In genomic region chr6:120146676-120147075, GRCm38 (mm10) we compare ENCODE assay signal across 21 mouse cellular contexts. TPM values are rescaled to one million over a fixed set of nuclear protein-coding genes. Genes with fewer than 3 reads are reported as not detected.
DNase-seq lines count a peak whose midpoint lies in the region; TF ChIP-seq lines count a peak whose summit lies in the region.
"Had no signal": no experiment of that assay in that cellular context is flagged by ENCODE, and none has a peak within 500 bp of the region (broad histone marks: within the 10 kb centered on the region; RNA-seq: fewer than 3 reads in every experiment).

No protein-coding gene starts in this region.

- 45% methylated on average over 10 of the region's 10 CpGs for WGBS in lung, adult 2 months

- peaks cover 24% of the 10 kb centered on the region for H3K4me1 ChIP-seq in lung, adult 2 months (ENCODE audit: control insufficient read depth, insufficient read depth, low read length)
- H3K4me1 ChIP-seq: neural tube, embryonic 15.5 days had no signal

- peak overlapping the region; percentile 72 for H3K27ac ChIP-seq in gastrocnemius, adult 2 months
- H3K27ac ChIP-seq: embryonic facial prominence, embryonic 12.5 days; hindbrain, embryonic 12.5 days; layer of hippocampus, adult 2 months; left cerebral cortex, adult 2 months; neural tube, embryonic 15.5 days had no signal

- TF ChIP-seq POLR2A in lung, adult 2 months (IDR thresholded peaks at IDR 0.05; ENCODE audit: borderline replicate concordance, extremely low read depth, low read depth, low read length), result no peak

- H3K4me3 ChIP-seq in gastrocnemius, adult 2 months, result no peak overlapping the region
- no peak overlapping the region for H3K4me3 ChIP-seq in lung, adult 2 months (replicated peaks; ENCODE audit: extremely low read depth, low read depth, low read length)
- H3K4me3 ChIP-seq: embryonic facial prominence, embryonic 12.5 days; hindbrain, embryonic 12.5 days; layer of hippocampus, adult 2 months; left cerebral cortex, adult 2 months; neural tube, embryonic 15.5 days had no signal

- TF ChIP-seq CTCF in gastrocnemius, adult 2 months (IDR thresholded peaks at IDR 0.05), result no peak
- TF ChIP-seq CTCF in lung, adult 2 months (IDR thresholded peaks at IDR 0.05; ENCODE audit: insufficient read depth, low read length), result no peak

- DNase-seq in gastrocnemius, adult 2 months, result no peak
- no peak for DNase-seq in gastrocnemius, postnatal 36 days
- DNase-seq in kidney, postnatal 36 days, result peak; percentile 30 to 56
- DNase-seq in kidney, postnatal 10 days, result no peak
- peak; percentile 62 for DNase-seq in lung, adult 2 months
- DNase-seq in lung, postnatal 4 days, result peak; percentile 64 to 75
- no peak for DNase-seq in ovary, postnatal 36 days (ENCODE audit: low spot score)
- no peak for DNase-seq in urinary bladder, adult 2 months (ENCODE audit: low spot score)
- DNase-seq: cerebellum, adult 18-20 months; gastrocnemius, postnatal 14 days; right cerebral cortex, adult 18-20 months; thymus, postnatal 14 days had no signal

- intact Hi-C loops in gastrocnemius, adult 2 months (cut with DNase I), result no loop called here
- intact Hi-C loops in gastrocnemius, postnatal 36 days (cut with DNase I), result no loop called here

RNA-seq across cellular contexts. Expression of gene Ninj2, which starts 53.5 kb away (rescaled TPM):
- total RNA-seq in gastrocnemius, adult 2 months (2021), result not detected
- total RNA-seq in gastrocnemius, postnatal 36 days (2021), result not detected
- 0.26 and 0.35 TPM in 2 replicates for polyA plus RNA-seq in lung, adult 2 months (2012; rRNA removed)
- 0.10 TPM in 1 of 2 replicates, not detected in the other for polyA plus RNA-seq in urinary bladder, adult 2 months (2012; rRNA removed)
- total RNA-seq: common myeloid progenitor, adult 5-6 weeks; gastrocnemius, postnatal 14 days had no signal
- polyA plus RNA-seq: embryonic facial prominence, embryonic 12.5 days; hindbrain, embryonic 12.5 days; intestine, embryonic 14.5 days; midbrain, embryonic 11.5 days; stomach, embryonic 16.5 days had no signal

Comparison
In these comparisons a context has a peak if more than half of its experiments do, and no peak if none do; other contexts are left out.
1. DNase-seq: peak in kidney, postnatal 36 days (2 of 2), lung, adult 2 months (single experiment) and lung, postnatal 4 days (2 of 2); none in gastrocnemius, adult 2 months (single experiment), gastrocnemius, postnatal 36 days (0 of 2), kidney, postnatal 10 days (single experiment), ovary, postnatal 36 days (single experiment) and urinary bladder, adult 2 months (single experiment).